Mouse (Mus musculus) cerebellum, adult 2 months (tissue): ENCODE measurements at regions not wholly inside any gene's neighbourhood (a gene's known extent, or its start where the extent isn't known, plus 50 kb on each side); places are given as distances from the start of the nearest gene placed in this dataset.
A peak's percentile ranks its signal among the peaks of the same experiment; 100 is the strongest.

Experiments
- DNase-seq, 2 experiments: peaks; one replicate each; pipeline ENCODE4 v3.0.0; 2021
- H3K27ac ChIP-seq: fragments of 200-500 bp; 2 replicates; pipeline ENCODE4 v1.5.1; 2012; ENCODE audit warnings: low read length, control low read depth, inconsistent platforms; ENCODE audit not compliant: insufficient read depth
- H3K27me3 ChIP-seq: fragments of 200-500 bp; 2 replicates; pipeline ENCODE4 v1.6.1; 2012; ENCODE audit warnings: inconsistent platforms, mild to moderate bottlenecking, low read length, moderate library complexity; ENCODE audit not compliant: control insufficient read depth, insufficient read depth
- H3K4me1 ChIP-seq: fragments of 200-500 bp; 2 replicates; pipeline ENCODE4 v1.6.1; 2011; ENCODE audit warnings: low read length; ENCODE audit not compliant: control insufficient read depth, insufficient read depth
- H3K4me3 ChIP-seq: fragments of 200-500 bp; replicated peaks from 2 replicates; pipeline ENCODE3; 2011; ENCODE audit warnings: mild to moderate bottlenecking, low read depth, low read length, control low read depth; ENCODE audit not compliant: insufficient read depth
- CTCF ChIP-seq: fragments of 200-500 bp; IDR thresholded peaks from 2 replicates; pipeline ENCODE4 v1.5.1; 2011; ENCODE audit warnings: low read depth, mild to moderate bottlenecking, control low read depth, low read length, moderate library complexity, borderline replicate concordance; ENCODE audit not compliant: insufficient read depth
- POLR2A ChIP-seq: fragments of 200-500 bp; IDR thresholded peaks from 2 replicates; pipeline ENCODE4 v1.6.1; 2011; ENCODE audit warnings: low read length, control low read depth, borderline replicate concordance; ENCODE audit not compliant: insufficient read depth
- WGBS: fragments of 180-500 bp; shearing (Covaris S2); methylation state at CpG from one replicate; pipeline ENCODE4 v1.1.7; 2018; 5-methylcytosine and 5-hydroxymethylcytosine counted together

DNA sequence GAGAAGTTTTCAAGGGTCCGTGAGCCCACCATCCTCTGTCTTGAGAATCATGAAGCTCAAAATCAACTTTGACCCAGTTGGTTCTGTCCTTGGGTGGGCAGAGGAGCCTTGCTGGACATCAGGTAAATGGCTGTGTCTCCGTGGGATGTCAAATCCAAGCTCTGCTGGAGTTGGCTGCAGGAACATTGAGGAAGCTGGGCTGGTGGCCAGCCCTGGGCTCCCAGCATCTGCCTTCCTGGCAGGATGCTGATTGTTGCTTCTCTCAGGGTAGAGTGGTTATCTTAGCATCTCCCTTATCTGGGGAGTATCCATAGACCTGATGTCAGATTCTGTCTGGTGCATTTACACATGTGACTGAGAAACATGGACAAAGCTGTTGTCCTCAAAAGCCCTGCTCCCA, 353.3 kb downstream of the Ajap1 start:
- H3K4me1 ChIP-seq = peaks cover 12% of the 10 kb centered on the region
- peak; percentile 55 to 69 for DNase-seq
- H3K27me3 ChIP-seq = peaks cover 1% of the 10 kb centered on the region; the same call in 1 of the 2 replicates
- H3K27ac ChIP-seq = no peak overlapping the region
- TF ChIP-seq POLR2A (no peak), CTCF (no peak)
- 9% methylated on average over 2 of the region's 2 CpGs for WGBS
- H3K4me3 ChIP-seq = no peak overlapping the region

GRCm38 (mm10) chr4:153128162-153128561, 354.4 kb downstream of the Ajap1 start:
- Histone ChIP-seq H3K27ac (no peak overlapping the region), H3K4me1 (peaks cover 12% of the 10 kb centered on the region), H3K4me3 (no peak overlapping the region), H3K27me3 (peaks cover 1% of the 10 kb centered on the region; the same call in 1 of the 2 replicates)
- no peak for TF ChIP-seq CTCF
- TF ChIP-seq POLR2A = no peak
- DNase-seq = no peak
- WGBS = 92% methylated on average over 12 of the region's 12 CpGs

- TF ChIP-seq POLR2A (no peak), CTCF (no peak)
- Histone ChIP-seq H3K4me1 (no peaks in the 10 kb centered on the region), H3K27ac (no peak overlapping the region), H3K27me3 (no peaks in the 10 kb centered on the region), H3K4me3 (no peak overlapping the region)
- no peak for DNase-seq
- 42% methylated on average over 6 of the region's 6 CpGs for WGBS
Observed at GRCm38 (mm10) chr4:153120480-153120879, 362.1 kb downstream of the Ajap1 start.

- no peak for TF ChIP-seq POLR2A
- no peak for TF ChIP-seq CTCF
- Histone ChIP-seq H3K27me3 (no peaks in the 10 kb centered on the region), H3K27ac (no peak overlapping the region), H3K4me3 (no peak overlapping the region), H3K4me1 (no peaks in the 10 kb centered on the region)
- DNase-seq = no peak
- WGBS = 78% methylated on average over 4 of the region's 4 CpGs
Observed at GRCm38 (mm10) chr4:153119647-153120102, 362.9 kb downstream of the Ajap1 start.

GRCm38 (mm10) chr4:153118824-153119646, 363.6 kb downstream of the Ajap1 start:
- WGBS = 80% methylated on average over 14 of the region's 14 CpGs
- Histone ChIP-seq H3K27ac (no peak overlapping the region), H3K27me3 (no peaks in the 10 kb centered on the region), H3K4me3 (no peak overlapping the region), H3K4me1 (no peaks in the 10 kb centered on the region)
- TF ChIP-seq POLR2A (no peak), CTCF (no peak)
- no peak for DNase-seq

- Histone ChIP-seq H3K4me3 (no peak overlapping the region), H3K4me1 (no peaks in the 10 kb centered on the region), H3K27ac (no peak overlapping the region), H3K27me3 (no peaks in the 10 kb centered on the region)
- DNase-seq = no peak
- TF ChIP-seq CTCF (no peak), POLR2A (no peak)
- 34% methylated on average over 7 of the region's 7 CpGs for WGBS
Observed at GRCm38 (mm10) chr4:153114998-153115397, 367.6 kb downstream of the Ajap1 start.

DNA sequence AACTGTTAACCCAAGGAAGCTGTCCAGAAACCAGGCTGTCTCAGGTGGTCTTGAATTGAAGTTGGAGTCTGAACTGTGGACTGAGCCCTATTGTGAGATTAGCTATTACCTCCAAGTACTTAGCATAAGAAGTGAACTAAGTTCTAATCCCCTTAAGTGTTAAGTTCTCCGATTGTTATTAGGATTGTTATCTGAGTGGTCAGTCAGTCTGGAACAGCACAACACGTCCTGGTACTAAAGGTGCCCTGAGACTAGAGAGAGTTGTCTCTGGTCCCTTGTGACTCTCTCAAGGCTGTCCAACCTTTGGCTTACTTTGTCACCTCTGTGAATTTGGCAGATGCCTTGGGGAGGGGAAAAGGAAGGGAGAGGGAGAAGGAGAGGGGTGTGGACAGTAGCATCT, 369.0 kb downstream of the Ajap1 start:
- 84% methylated on average over 2 of the region's 2 CpGs for WGBS
- no peaks in the 10 kb centered on the region for H3K4me1 ChIP-seq
- no peak overlapping the region for H3K27ac ChIP-seq
- no peak for TF ChIP-seq CTCF
- TF ChIP-seq POLR2A = no peak
- no peak overlapping the region for H3K4me3 ChIP-seq
- no peak for DNase-seq
- H3K27me3 ChIP-seq = no peaks in the 10 kb centered on the region

GRCm38 (mm10) chr4:153110291-153110746, 372.3 kb downstream of the Ajap1 start:
- no peak overlapping the region for H3K4me3 ChIP-seq
- peak in 1 of 2 experiments; percentile 11 for DNase-seq
- 55% methylated on average over 16 of the region's 16 CpGs for WGBS
- TF ChIP-seq CTCF = no peak
- TF ChIP-seq POLR2A = no peak
- H3K4me1 ChIP-seq = no peaks in the 10 kb centered on the region
- no peak overlapping the region for H3K27ac ChIP-seq
- no peaks in the 10 kb centered on the region for H3K27me3 ChIP-seq

DNA sequence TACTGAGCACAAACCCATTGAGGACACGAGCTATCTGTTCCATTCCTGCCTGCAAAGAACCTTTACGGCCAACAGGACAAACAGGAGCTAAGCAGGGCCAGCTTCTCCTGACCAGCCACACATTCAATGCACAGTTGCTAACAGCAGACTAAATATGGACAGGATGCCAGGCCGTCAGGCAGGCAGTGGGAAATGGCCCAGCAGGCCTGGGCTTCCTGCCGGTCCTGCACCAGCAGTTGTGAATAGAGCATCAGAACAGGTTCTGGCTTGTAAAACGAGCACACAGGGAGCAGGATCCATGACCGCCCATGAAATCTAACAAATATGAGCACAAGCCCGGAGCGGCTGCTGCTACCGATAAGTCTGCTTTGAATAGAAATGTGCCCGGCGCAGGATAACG, 384.0 kb downstream of the Ajap1 start:
- DNase-seq = peak in 1 of 2 experiments; percentile 11
- WGBS = 21% methylated on average over 12 of the region's 12 CpGs
- H3K27ac ChIP-seq = no peak overlapping the region
- no peak for TF ChIP-seq POLR2A
- H3K27me3 ChIP-seq = no peaks in the 10 kb centered on the region
- H3K4me3 ChIP-seq = no peak overlapping the region
- H3K4me1 ChIP-seq = no peaks in the 10 kb centered on the region
